Mouse (Mus musculus): ENCODE data around the gene Spata3. TPM values are rescaled to one million over a fixed set of nuclear protein-coding genes. Genes with fewer than 3 reads are reported as not detected.
A peak's percentile ranks its signal among the peaks of the same experiment; 100 is the strongest.

The Spata3 gene
- total RNA-seq, 1 experiment from 2014 or later = not detected

GRCm38 (mm10) chr1:86018235-86019055 is 1.8 kb downstream of the Spata3 start:
- no peak; the same call in 1 of the 2 replicates for ATAC-seq (replicated peaks; ENCODE audit: insufficient number of reproducible peaks, low FRiP score, low TSS enrichment, poor library complexity, severe bottlenecking)

GRCm38 (mm10) chr1:86021365-86021989 is 4.9 kb downstream of the Spata3 start:
- no peak for ATAC-seq (replicated peaks; ENCODE audit: insufficient number of reproducible peaks, low FRiP score, low TSS enrichment, poor library complexity, severe bottlenecking)

GRCm38 (mm10) chr1:86032273-86032987 is 15.8 kb downstream of the Spata3 start:
- ATAC-seq (replicated peaks; ENCODE audit: insufficient number of reproducible peaks, low FRiP score, low TSS enrichment, poor library complexity, severe bottlenecking) = no peak

- ATAC-seq (replicated peaks; ENCODE audit: insufficient number of reproducible peaks, low FRiP score, low TSS enrichment, poor library complexity, severe bottlenecking) = no peak
Observed at GRCm38 (mm10) chr1:86038191-86038951, 21.8 kb downstream of the Spata3 start.

- ATAC-seq (replicated peaks; ENCODE audit: insufficient number of reproducible peaks, low FRiP score, low TSS enrichment, poor library complexity, severe bottlenecking) = no peak
Observed at GRCm38 (mm10) chr1:86040131-86040530, 23.5 kb downstream of the Spata3 start.

- no peak for ATAC-seq (replicated peaks; ENCODE audit: insufficient number of reproducible peaks, low FRiP score, low TSS enrichment, poor library complexity, severe bottlenecking)
Observed at GRCm38 (mm10) chr1:86040817-86041216, 24.2 kb downstream of the Spata3 start.

GRCm38 (mm10) chr1:86045056-86045455 is 28.4 kb downstream of the Spata3 start:
- ATAC-seq (replicated peaks; ENCODE audit: insufficient number of reproducible peaks, low FRiP score, low TSS enrichment, poor library complexity, severe bottlenecking) = no peak

GRCm38 (mm10) chr1:86045848-86046805 is 29.5 kb downstream of the Spata3 start, which contains the start of gene 2810459M11Rik:
TSS of gene 2810459M11Rik (plus strand) at chr1:86045863.
- no peak for ATAC-seq (replicated peaks; ENCODE audit: insufficient number of reproducible peaks, low FRiP score, low TSS enrichment, poor library complexity, severe bottlenecking)

- no peak for ATAC-seq (replicated peaks; ENCODE audit: insufficient number of reproducible peaks, low FRiP score, low TSS enrichment, poor library complexity, severe bottlenecking)
Observed at GRCm38 (mm10) chr1:86046833-86047563, 30.4 kb downstream of the Spata3 start.

GRCm38 (mm10) chr1:86048231-86048630 is 31.6 kb downstream of the Spata3 start:
- no peak for ATAC-seq (replicated peaks; ENCODE audit: insufficient number of reproducible peaks, low FRiP score, low TSS enrichment, poor library complexity, severe bottlenecking)

- no peak for ATAC-seq (replicated peaks; ENCODE audit: insufficient number of reproducible peaks, low FRiP score, low TSS enrichment, poor library complexity, severe bottlenecking)
Observed at GRCm38 (mm10) chr1:86048744-86049143, 32.1 kb downstream of the Spata3 start.

- ATAC-seq (replicated peaks; ENCODE audit: insufficient number of reproducible peaks, low FRiP score, low TSS enrichment, poor library complexity, severe bottlenecking) = no peak
Observed at GRCm38 (mm10) chr1:86053198-86053921, 36.7 kb downstream of the Spata3 start.

GRCm38 (mm10) chr1:86054943-86055342 is 38.3 kb downstream of the Spata3 start:
- no peak for ATAC-seq (replicated peaks; ENCODE audit: insufficient number of reproducible peaks, low FRiP score, low TSS enrichment, poor library complexity, severe bottlenecking)

GRCm38 (mm10) chr1:86056284-86056683 is 39.7 kb downstream of the Spata3 start:
- ATAC-seq (replicated peaks; ENCODE audit: insufficient number of reproducible peaks, low FRiP score, low TSS enrichment, poor library complexity, severe bottlenecking) = no peak

- ATAC-seq (replicated peaks; ENCODE audit: insufficient number of reproducible peaks, low FRiP score, low TSS enrichment, poor library complexity, severe bottlenecking) = peak; percentile 84
Observed at GRCm38 (mm10) chr1:86058856-86059769, 42.5 kb downstream of the Spata3 start.

- no peak for ATAC-seq (replicated peaks; ENCODE audit: insufficient number of reproducible peaks, low FRiP score, low TSS enrichment, poor library complexity, severe bottlenecking)
Observed at GRCm38 (mm10) chr1:86062523-86062922, 45.9 kb downstream of the Spata3 start.
